Mouse (Mus musculus): Measurements from ENCODE around the gene Olfr355.

Gene Olfr355

DNA sequence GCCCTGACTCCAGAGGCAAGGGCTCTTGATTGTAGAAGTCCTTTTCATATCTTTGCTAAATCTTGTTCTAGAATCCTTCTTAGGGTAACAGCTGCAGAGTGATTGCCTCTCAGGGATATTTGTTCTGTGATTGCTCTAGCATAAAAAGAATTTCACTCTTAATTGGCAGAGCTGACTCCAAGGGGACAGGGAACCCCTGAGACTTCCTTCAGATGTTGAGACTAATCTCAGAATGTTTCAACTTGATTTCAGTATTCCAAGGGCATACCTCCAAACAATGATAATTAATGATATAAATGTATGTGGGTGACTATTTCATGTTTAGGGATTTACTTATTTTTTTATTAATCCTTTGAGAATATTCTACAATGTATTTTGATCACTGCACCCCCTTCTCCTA lies at the start of gene Olfr355:
Gene Olfr355 (minus strand): TSS at position 101 of the 400 bp plus-strand sequence.
- DNase-seq: no peak

DNA sequence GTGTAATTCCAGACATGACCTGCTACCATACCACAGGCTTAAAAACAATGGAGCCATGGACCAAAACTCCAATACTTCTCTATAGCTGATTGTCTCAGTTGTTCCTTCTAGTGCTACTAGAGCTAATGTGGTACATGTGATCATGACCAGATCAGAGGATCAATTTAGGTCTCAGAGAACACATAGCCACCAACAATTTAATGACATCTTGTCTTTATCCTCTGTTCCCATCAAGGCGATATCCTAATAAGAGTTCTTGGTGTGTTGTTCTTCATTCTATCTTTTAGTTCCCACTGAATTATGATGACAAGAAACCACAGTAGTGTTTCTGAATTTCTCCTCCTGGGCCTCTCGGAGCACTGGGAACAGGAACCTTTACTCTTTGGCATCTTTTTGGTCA lies 8.1 kb upstream of the Olfr355 start, which contains the start of gene Olfr356:
Gene Olfr356 (plus strand): TSS at position 301 of the 400 bp plus-strand sequence.
- no peak for DNase-seq

DNA sequence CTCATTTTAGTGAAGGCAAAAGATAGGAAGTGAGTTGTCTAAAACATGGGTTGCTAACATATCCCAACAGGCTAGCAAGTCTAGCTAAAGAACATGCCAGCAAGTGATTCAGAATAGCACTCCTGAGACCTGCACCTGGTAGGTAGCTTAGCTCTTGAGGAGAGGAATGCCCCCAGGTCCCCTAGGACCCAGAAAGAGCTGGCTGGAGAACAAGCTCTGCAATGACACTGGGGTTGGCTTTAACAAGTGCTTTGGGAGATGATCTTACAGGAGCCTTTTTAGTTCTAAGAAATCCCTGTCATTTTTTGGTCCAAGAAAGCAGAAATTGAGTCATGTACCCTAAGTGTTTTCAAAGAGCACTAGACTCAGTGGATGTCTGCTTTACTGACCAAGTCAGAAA lies 23.3 kb downstream of the Olfr355 start, which contains the start of gene Olfr354:
Gene Olfr354 (plus strand): TSS at position 301 of the 400 bp plus-strand sequence.
- no peak for DNase-seq

DNA sequence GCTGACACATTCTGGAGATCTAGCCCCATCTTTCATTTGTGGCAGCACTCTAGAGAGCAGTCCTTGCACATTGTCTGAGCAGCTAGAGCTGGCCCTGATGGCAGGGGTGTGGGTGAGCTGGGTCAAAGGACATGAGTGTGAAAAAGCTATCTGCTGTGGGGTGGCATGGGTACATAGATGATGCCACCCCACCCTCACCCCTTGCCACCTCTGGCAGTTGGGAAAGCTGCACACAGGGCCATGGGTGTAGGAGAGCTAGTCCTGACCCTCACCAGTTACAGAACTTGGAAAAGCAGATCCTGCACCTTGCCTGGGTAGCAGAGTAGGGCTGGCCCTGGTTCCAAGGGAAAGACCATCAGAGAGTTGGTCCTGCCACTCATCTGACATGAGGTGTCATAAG lies 31.6 kb downstream of the Olfr355 start:
- no peak for DNase-seq

DNA sequence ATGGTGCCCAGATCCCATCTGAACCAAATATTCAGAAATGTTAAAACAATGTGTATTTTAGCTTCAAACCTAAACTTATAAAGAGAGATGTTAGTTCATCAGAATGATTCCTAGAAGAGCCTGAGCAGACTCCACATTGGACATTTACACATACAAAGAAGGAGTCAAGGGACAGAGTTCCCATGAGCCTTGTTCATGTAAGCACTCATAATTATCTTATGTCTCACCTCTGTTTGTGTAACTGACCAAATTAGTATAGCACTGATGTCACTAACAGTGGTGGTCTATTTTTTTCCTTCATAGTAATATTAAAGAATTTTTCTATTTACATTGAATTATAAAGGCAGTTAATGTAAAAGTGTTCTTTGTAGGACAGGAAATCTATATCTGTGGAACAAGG lies 35.9 kb downstream of the Olfr355 start, which contains the start of gene Olfr353:
Gene Olfr353 (minus strand): TSS at position 101 of the 400 bp plus-strand sequence.
- DNase-seq: no peak
